Mouse (Mus musculus): ENCODE results near the gene Igf2bp1. TPM values are rescaled to one million over a fixed set of nuclear protein-coding genes. Genes with fewer than 3 reads are reported as not detected.
A peak's percentile ranks its signal among the peaks of the same experiment; 100 is the strongest.

Gene Igf2bp1
- total RNA-seq (2014; rRNA removed) (not detected in 2 replicates), polyA plus RNA-seq (2012; rRNA removed) (not detected in 2 replicates)

GRCm38 (mm10) chr11:96005403-96006271 lies at the start of gene Igf2bp1:
Gene Igf2bp1 (minus strand): TSS chr11:96005940.
- Histone ChIP-seq H3K27me3 (ENCODE audit: control insufficient read depth, insufficient read depth, low read length) (peaks cover 38% of the 10 kb centered on the region), H3K79me2 (ENCODE audit: control insufficient read depth, insufficient read depth, low read length) (no peaks in the 10 kb centered on the region), H3K27ac (replicated peaks; ENCODE audit: insufficient read depth, low read depth, low read length) (no peak within 1 kb of the TSS), H3K36me3 (ENCODE audit: control insufficient read depth, insufficient read depth, low read length) (no peaks in the 10 kb centered on the region), H3K4me1 (ENCODE audit: control insufficient read depth, insufficient read depth, low read length) (no peaks in the 10 kb centered on the region), H3K9ac (ENCODE audit: low read depth, low read length) (no peak within 1 kb of the TSS), H3K4me3 (ENCODE audit: insufficient read depth, low read depth, low read length) (no peak within 1 kb of the TSS; the same call in 1 of the 2 replicates)
- DNase-seq (ENCODE audit: extremely low read depth, low read depth, low spot score) = no peak
- no peak for TF ChIP-seq POLR2A (IDR thresholded peaks at IDR 0.05; ENCODE audit: extremely low read depth, insufficient read depth, low read length)
- TF ChIP-seq CTCF (IDR thresholded peaks at IDR 0.05; ENCODE audit: low read depth, low read length) = no peak
- 2% methylated on average over 69 of the region's 74 CpGs for WGBS

- H3K9ac ChIP-seq (ENCODE audit: low read depth, low read length) = no peak overlapping the region
- WGBS = 80% methylated on average over 3 of the region's 3 CpGs
- H3K27me3 ChIP-seq (ENCODE audit: control insufficient read depth, insufficient read depth, low read length) = no peaks in the 10 kb centered on the region
- H3K36me3 ChIP-seq (ENCODE audit: control insufficient read depth, insufficient read depth, low read length) = peaks cover 73% of the 10 kb centered on the region
- H3K4me3 ChIP-seq (ENCODE audit: insufficient read depth, low read depth, low read length) = no peak overlapping the region
- no peak for DNase-seq (ENCODE audit: extremely low read depth, low read depth, low spot score)
- no peak overlapping the region for H3K27ac ChIP-seq (replicated peaks; ENCODE audit: insufficient read depth, low read depth, low read length)
- no peak for TF ChIP-seq POLR2A (IDR thresholded peaks at IDR 0.05; ENCODE audit: extremely low read depth, insufficient read depth, low read length)
- no peaks in the 10 kb centered on the region; the same call in 1 of the 2 replicates for H3K79me2 ChIP-seq (ENCODE audit: control insufficient read depth, insufficient read depth, low read length)
- no peaks in the 10 kb centered on the region; the same call in 1 of the 2 replicates for H3K4me1 ChIP-seq (ENCODE audit: control insufficient read depth, insufficient read depth, low read length)
Measured at GRCm38 (mm10) chr11:96050854-96051253, 45.1 kb upstream of the Igf2bp1 start.

DNA sequence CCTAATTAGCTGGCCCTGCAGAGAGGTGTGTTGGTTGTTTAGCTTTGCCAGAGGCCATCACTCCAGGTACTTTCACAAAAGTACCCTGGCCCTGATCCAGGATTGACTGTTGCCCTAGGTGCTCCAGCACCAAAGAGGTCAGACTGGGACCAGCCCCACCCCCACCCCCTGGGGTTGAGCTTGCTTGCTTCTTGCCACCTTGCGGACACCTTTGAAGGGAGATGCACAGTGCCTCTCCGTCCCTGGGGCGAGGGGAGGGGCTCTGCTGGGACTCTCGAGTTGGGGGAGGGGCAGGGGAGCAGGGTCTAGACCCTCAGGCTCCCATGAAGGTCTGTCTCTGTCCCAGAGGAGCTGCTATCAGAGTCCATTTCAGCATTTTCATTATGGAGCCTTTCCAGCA lies 44.2 kb upstream of the Igf2bp1 start:
- Histone ChIP-seq H3K27ac (replicated peaks; ENCODE audit: insufficient read depth, low read depth, low read length) (no peak overlapping the region), H3K27me3 (ENCODE audit: control insufficient read depth, insufficient read depth, low read length) (no peaks in the 10 kb centered on the region), H3K4me1 (ENCODE audit: control insufficient read depth, insufficient read depth, low read length) (no peaks in the 10 kb centered on the region; the same call in 1 of the 2 replicates), H3K4me3 (ENCODE audit: insufficient read depth, low read depth, low read length) (no peak overlapping the region), H3K9ac (ENCODE audit: low read depth, low read length) (no peak overlapping the region), H3K79me2 (ENCODE audit: control insufficient read depth, insufficient read depth, low read length) (no peaks in the 10 kb centered on the region; the same call in 1 of the 2 replicates), H3K36me3 (ENCODE audit: control insufficient read depth, insufficient read depth, low read length) (peaks cover 66% of the 10 kb centered on the region)
- DNase-seq (ENCODE audit: extremely low read depth, low read depth, low spot score) = peak; percentile 35
- TF ChIP-seq POLR2A (IDR thresholded peaks at IDR 0.05; ENCODE audit: extremely low read depth, insufficient read depth, low read length) = no peak
- no peak for TF ChIP-seq CTCF (IDR thresholded peaks at IDR 0.05; ENCODE audit: low read depth, low read length)
- 72% methylated on average over 4 of the region's 4 CpGs for WGBS

- TF ChIP-seq CTCF (IDR thresholded peaks at IDR 0.05; ENCODE audit: low read depth, low read length) = no peak
- no peak for TF ChIP-seq POLR2A (IDR thresholded peaks at IDR 0.05; ENCODE audit: extremely low read depth, insufficient read depth, low read length)
- H3K27ac ChIP-seq (replicated peaks; ENCODE audit: insufficient read depth, low read depth, low read length) = no peak overlapping the region
- H3K4me1 ChIP-seq (ENCODE audit: control insufficient read depth, insufficient read depth, low read length) = no peaks in the 10 kb centered on the region; the same call in 1 of the 2 replicates
- no peak overlapping the region for H3K9ac ChIP-seq (ENCODE audit: low read depth, low read length)
- H3K36me3 ChIP-seq (ENCODE audit: control insufficient read depth, insufficient read depth, low read length) = peaks cover 62% of the 10 kb centered on the region
- H3K4me3 ChIP-seq (ENCODE audit: insufficient read depth, low read depth, low read length) = no peak overlapping the region
- H3K27me3 ChIP-seq (ENCODE audit: control insufficient read depth, insufficient read depth, low read length) = no peaks in the 10 kb centered on the region
- WGBS = 88% methylated on average over 4 of the region's 4 CpGs
- no peaks in the 10 kb centered on the region for H3K79me2 ChIP-seq (ENCODE audit: control insufficient read depth, insufficient read depth, low read length)
- no peak for DNase-seq (ENCODE audit: extremely low read depth, low read depth, low spot score)
Measured at GRCm38 (mm10) chr11:96047469-96048373, 42.0 kb upstream of the Igf2bp1 start.

GRCm38 (mm10) chr11:96046793-96047192 lies 41.1 kb upstream of the Igf2bp1 start:
- Histone ChIP-seq H3K36me3 (ENCODE audit: control insufficient read depth, insufficient read depth, low read length) (peaks cover 60% of the 10 kb centered on the region), H3K79me2 (ENCODE audit: control insufficient read depth, insufficient read depth, low read length) (no peaks in the 10 kb centered on the region), H3K27ac (replicated peaks; ENCODE audit: insufficient read depth, low read depth, low read length) (no peak overlapping the region), H3K27me3 (ENCODE audit: control insufficient read depth, insufficient read depth, low read length) (no peaks in the 10 kb centered on the region), H3K9ac (ENCODE audit: low read depth, low read length) (no peak overlapping the region), H3K4me3 (ENCODE audit: insufficient read depth, low read depth, low read length) (no peak overlapping the region), H3K4me1 (ENCODE audit: control insufficient read depth, insufficient read depth, low read length) (no peaks in the 10 kb centered on the region; the same call in 1 of the 2 replicates)
- peak; percentile 28 for DNase-seq (ENCODE audit: extremely low read depth, low read depth, low spot score)
- 28% methylated on average over 2 of the region's 2 CpGs for WGBS
- TF ChIP-seq POLR2A (IDR thresholded peaks at IDR 0.05; ENCODE audit: extremely low read depth, insufficient read depth, low read length) = no peak
- TF ChIP-seq CTCF (IDR thresholded peaks at IDR 0.05; ENCODE audit: low read depth, low read length) = no peak

Measured in liver, adult 2 months (tissue).